Mouse (Mus musculus) heart, adult 2 months (tissue): Measurements from ENCODE around the gene Arhgap24. TPM values are rescaled to one million over a fixed set of nuclear protein-coding genes. Genes with fewer than 3 reads are reported as not detected.

ENCODE experiments used
- DNase-seq, 2 experiments: peaks; one replicate each; pipeline ENCODE4 v3.0.0; 2021
- H3K27ac ChIP-seq: fragments of 200-600 bp; 2 replicates; pipeline ENCODE4 v1.8.1; 2022
- H3K27me3 ChIP-seq: fragments of 200-500 bp; 2 replicates; pipeline ENCODE4 v1.6.1; 2012; ENCODE audit warnings: mild to moderate bottlenecking, low read length, inconsistent platforms, mixed read lengths; ENCODE audit not compliant: control insufficient read depth, insufficient read depth
- H3K36me3 ChIP-seq: fragments of 200-500 bp; 2 replicates; pipeline ENCODE4 v1.6.1; 2012; ENCODE audit warnings: low read length, inconsistent platforms; ENCODE audit not compliant: control insufficient read depth, insufficient read depth
- H3K4me1 ChIP-seq: fragments of 200-500 bp; 2 replicates; pipeline ENCODE4 v1.6.1; 2011; ENCODE audit warnings: low read length; ENCODE audit not compliant: control insufficient read depth, insufficient read depth
- H3K4me3 ChIP-seq: fragments of 200-600 bp; 2 replicates; pipeline ENCODE4 v1.8.1; 2022
- H3K79me2 ChIP-seq: fragments of 200-500 bp; replicated peaks from 2 replicates; pipeline ENCODE4 v1.6.1; 2012; ENCODE audit warnings: mild to moderate bottlenecking, inconsistent platforms, low read length, moderate library complexity, mixed read lengths; ENCODE audit not compliant: control insufficient read depth, insufficient read depth
- H3K9ac ChIP-seq: fragments of 200-500 bp; 2 replicates; pipeline ENCODE4 v1.6.1; 2012; ENCODE audit warnings: low read depth, mild to moderate bottlenecking, control low read depth, inconsistent platforms, low read length, mixed read lengths
- CTCF ChIP-seq: fragments of 200-600 bp; IDR thresholded peaks from 2 replicates; pipeline ENCODE4 v1.8.1; 2022; ENCODE audit warnings: antibody characterized with exemption, mild to moderate bottlenecking, moderate library complexity
- EP300 ChIP-seq: fragments of 200-500 bp; IDR thresholded peaks from 2 replicates; pipeline ENCODE4 v1.6.1; 2011; ENCODE audit warnings: low read depth, low read length, control low read depth; ENCODE audit not compliant: insufficient read depth
- POLR2A ChIP-seq: fragments of 200-500 bp; IDR thresholded peaks from 2 replicates; pipeline ENCODE4 v1.6.1; 2011; ENCODE audit warnings: mild to moderate bottlenecking, low read depth, low read length, control low read depth; ENCODE audit not compliant: insufficient read depth
- WGBS: fragments of 180-500 bp; shearing (Covaris S2); methylation state at CpG from one replicate; pipeline ENCODE4 v1.1.7; 2018; 5-methylcytosine and 5-hydroxymethylcytosine counted together
- intact Hi-C: fragments of 180-260 bp; cut with DNase I; formaldehyde crosslinking; loops from one replicate; pipeline ENCODE4 v1.15.1; 2025
- polyA plus RNA-seq: library from polyadenylated mRNA; depleted of rRNA; stranded (reverse); fragments of >200 nt; gene quantifications from 2 replicates; pipeline ENCODE4 v1.2.3, GENCODE M21; 2012
- total RNA-seq, 2 experiments: library from RNA; stranded (reverse); gene quantifications; 2 replicates each; pipeline ENCODE4 v1.2.3; 2021

Gene Arhgap24
- total and polyA plus RNA-seq, 3 experiments = 11.9 to 24.6 (median 15.2) TPM

DNA sequence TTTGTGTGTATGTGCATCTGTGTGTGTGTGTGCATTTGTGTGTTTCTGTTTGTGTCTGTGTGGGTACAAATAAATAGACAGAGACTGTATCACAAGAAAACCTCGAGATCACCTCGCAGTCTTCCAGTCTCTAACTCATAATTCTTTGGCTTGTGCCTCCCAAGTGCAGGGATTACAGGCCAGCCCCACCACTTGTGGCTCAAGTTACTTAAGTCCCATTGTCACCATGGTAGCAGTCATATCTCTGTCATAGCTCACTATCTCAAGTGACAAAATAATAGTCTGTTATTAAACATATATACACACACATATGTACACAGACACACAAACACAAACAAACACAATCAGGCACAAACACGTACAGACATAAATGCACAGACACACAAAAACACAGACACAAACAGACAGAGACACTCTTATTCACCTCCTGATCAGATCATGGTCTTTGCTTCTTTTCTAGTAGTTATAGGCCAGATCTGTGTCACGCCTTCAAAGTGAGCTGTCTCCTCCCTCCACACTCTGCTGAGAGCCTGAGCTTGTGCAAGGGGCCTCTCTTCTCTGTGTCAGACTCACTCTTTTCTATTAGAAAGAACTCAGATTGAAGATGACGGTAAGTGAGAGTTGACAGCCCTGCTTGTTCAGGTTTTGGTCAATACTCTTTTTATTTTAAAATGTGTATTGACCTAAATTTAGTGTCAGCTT lies 261.5 kb downstream of the Arhgap24 start:
- Histone ChIP-seq H3K27me3 (no peaks in the 10 kb centered on the region), H3K27ac (no peak overlapping the region), H3K9ac (no peak overlapping the region), H3K4me1 (no peaks in the 10 kb centered on the region; the same call in 1 of the 2 replicates), H3K36me3 (no peaks in the 10 kb centered on the region), H3K4me3 (no peak overlapping the region), H3K79me2 (no peaks in the 10 kb centered on the region)
- intact Hi-C loops = no loop called here
- 61% methylated on average over 5 of the region's 5 CpGs for WGBS
- no peak for DNase-seq
- TF ChIP-seq CTCF (no peak), POLR2A (no peak), EP300 (no peak)

DNA sequence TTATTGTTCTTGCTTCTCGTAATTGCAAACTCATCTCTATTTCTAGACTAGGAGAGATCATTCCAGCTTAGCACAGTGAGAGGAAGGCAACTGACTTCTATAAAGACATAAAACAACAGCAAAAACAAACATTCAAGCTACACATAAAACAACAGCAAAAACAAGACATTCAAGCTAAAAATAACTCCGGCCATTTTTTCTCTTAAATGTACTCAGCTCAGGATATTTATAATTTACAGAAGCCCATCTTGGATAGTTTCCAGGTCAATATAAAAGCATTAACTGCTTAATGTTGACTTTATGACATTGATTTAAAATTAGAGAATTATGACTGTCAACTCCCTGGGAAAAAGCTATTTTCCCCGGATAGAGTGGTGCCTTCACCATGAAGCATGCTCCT lies 262.2 kb downstream of the Arhgap24 start:
- Histone ChIP-seq H3K27me3 (no peaks in the 10 kb centered on the region), H3K4me1 (no peaks in the 10 kb centered on the region; the same call in 1 of the 2 replicates), H3K9ac (no peak overlapping the region), H3K27ac (no peak overlapping the region), H3K79me2 (no peaks in the 10 kb centered on the region), H3K4me3 (no peak overlapping the region), H3K36me3 (no peaks in the 10 kb centered on the region)
- no peak for TF ChIP-seq POLR2A
- 66% methylated on average over 3 of the region's 3 CpGs for WGBS
- intact Hi-C loops = no loop called here
- DNase-seq = no peak

DNA sequence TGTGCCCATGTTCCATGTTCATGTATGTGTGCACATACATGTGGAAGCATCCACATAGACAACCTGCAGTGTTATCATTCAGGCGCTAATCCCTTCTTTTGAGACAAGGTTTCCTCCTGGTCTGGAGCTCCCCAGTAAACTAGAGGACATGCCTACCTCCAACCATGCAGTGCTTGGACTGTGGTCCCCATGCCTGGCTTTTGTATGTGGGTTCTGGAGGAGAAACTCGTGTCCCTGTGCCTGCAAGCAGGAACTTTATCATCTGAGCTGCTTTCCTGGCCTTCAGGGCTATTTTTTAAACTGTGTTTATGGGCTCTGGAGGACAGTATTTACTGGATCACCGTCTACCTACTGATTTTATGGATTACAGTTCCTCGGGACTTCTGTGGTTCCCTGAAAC lies 262.9 kb downstream of the Arhgap24 start:
- Histone ChIP-seq H3K9ac (no peak overlapping the region), H3K4me3 (no peak overlapping the region), H3K79me2 (no peaks in the 10 kb centered on the region), H3K27ac (no peak overlapping the region), H3K36me3 (no peaks in the 10 kb centered on the region), H3K4me1 (no peaks in the 10 kb centered on the region; the same call in none of the 2 replicates), H3K27me3 (no peaks in the 10 kb centered on the region)
- WGBS = 70% methylated on average over 4 of the region's 4 CpGs
- no peak for DNase-seq
- intact Hi-C loops = no loop called here
- no peak for TF ChIP-seq POLR2A
- no peak for TF ChIP-seq EP300
- TF ChIP-seq CTCF = no peak

DNA sequence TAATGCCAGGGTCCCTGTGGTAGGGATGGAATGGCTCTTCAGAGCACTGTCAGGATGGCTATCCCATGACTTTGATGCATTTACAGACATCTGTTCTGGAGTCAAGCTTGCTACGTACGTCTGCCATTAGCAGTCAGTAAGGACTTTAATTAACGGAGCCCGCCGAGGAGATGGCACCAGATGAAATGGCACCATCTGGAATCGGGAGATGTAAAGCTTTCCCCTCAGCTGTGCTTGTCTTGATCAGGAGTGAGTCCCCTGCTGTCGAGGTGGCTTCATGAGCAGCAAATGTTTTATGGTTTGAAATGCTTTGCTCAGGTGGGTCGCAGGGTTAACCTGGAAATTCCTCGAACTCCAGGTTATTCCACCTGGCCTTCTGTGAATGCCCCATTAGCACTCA lies 267.0 kb downstream of the Arhgap24 start:
- intact Hi-C loops = no loop called here
- WGBS = 75% methylated on average over 9 of the region's 9 CpGs
- H3K79me2 ChIP-seq = no peaks in the 10 kb centered on the region
- H3K4me1 ChIP-seq = no peaks in the 10 kb centered on the region; the same call in none of the 2 replicates
- TF ChIP-seq CTCF (no peak), POLR2A (no peak), EP300 (no peak)
- DNase-seq = no peak
- no peaks in the 10 kb centered on the region for H3K27me3 ChIP-seq
- H3K9ac ChIP-seq = no peak overlapping the region
- no peak overlapping the region for H3K27ac ChIP-seq
- no peak overlapping the region for H3K4me3 ChIP-seq
- no peaks in the 10 kb centered on the region for H3K36me3 ChIP-seq

DNA sequence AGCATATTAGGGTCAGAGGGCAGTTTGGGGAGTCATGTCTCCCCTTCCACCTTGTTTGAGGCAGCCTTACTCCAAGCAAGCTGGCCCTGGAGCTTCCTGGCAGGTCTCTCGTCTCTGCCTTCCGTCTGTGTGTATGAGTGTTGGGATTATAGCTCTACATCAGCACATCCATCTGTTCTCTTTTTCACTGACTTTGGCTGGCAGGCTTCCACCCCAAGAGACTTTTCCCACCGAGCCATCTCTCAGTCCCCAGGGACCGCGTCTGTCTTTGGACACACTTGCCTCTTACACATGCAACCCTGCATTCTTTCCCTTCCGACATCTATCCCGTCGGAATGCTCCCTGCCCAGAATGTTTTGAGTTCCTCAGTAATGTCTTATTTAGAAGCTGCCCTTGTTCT lies 267.8 kb downstream of the Arhgap24 start:
- no peaks in the 10 kb centered on the region for H3K27me3 ChIP-seq
- H3K36me3 ChIP-seq = no peaks in the 10 kb centered on the region
- WGBS = 43% methylated on average over 8 of the region's 8 CpGs
- H3K27ac ChIP-seq = no peak overlapping the region
- no peaks in the 10 kb centered on the region for H3K79me2 ChIP-seq
- no peaks in the 10 kb centered on the region; the same call in none of the 2 replicates for H3K4me1 ChIP-seq
- H3K4me3 ChIP-seq = no peak overlapping the region
- intact Hi-C loops = no loop called here
- H3K9ac ChIP-seq = no peak overlapping the region
- DNase-seq = peak; percentile 32 to 47
- TF ChIP-seq CTCF = no peak
- no peak for TF ChIP-seq EP300
- TF ChIP-seq POLR2A = no peak

DNA sequence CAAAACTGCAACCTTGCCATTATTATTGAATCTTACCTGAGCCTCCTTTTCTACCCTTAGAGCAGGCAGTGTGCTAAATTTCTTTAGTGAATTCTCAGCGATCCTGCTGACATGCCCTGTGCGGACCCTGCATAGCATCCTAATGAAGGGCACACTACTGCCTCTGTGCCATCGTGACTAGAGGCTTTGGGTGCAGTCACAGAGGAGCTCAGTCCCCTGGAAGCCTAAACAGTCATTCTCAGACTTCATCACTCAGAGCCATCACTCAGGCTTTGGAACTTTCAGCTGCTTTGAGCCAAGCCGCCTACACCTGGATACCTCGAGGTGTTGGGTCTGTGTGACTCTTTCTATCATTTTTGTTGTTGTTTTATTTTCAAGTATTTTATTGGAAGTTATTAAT lies 269.5 kb downstream of the Arhgap24 start:
- no peak for DNase-seq
- TF ChIP-seq CTCF (no peak), EP300 (no peak), POLR2A (no peak)
- no peaks in the 10 kb centered on the region for H3K27me3 ChIP-seq
- 85% methylated on average over 5 of the region's 5 CpGs for WGBS
- H3K4me1 ChIP-seq = no peaks in the 10 kb centered on the region; the same call in none of the 2 replicates
- no peak overlapping the region for H3K9ac ChIP-seq
- H3K79me2 ChIP-seq = no peaks in the 10 kb centered on the region
- intact Hi-C loops = no loop called here
- H3K4me3 ChIP-seq = no peak overlapping the region
- no peak overlapping the region for H3K27ac ChIP-seq
- no peaks in the 10 kb centered on the region for H3K36me3 ChIP-seq
